Mouse (Mus musculus) c-Kit-positive CD71-positive TER-119-negative erythroid progenitor cells, embryonic 14.5 days (primary cell): ENCODE data around the gene Srpr.

Source experiments
- DNase-seq: peaks from one replicate; pipeline ENCODE4 v3.0.0-alpha.2; 2013; ENCODE audit warnings: low read depth

Gene Srpr

DNA sequence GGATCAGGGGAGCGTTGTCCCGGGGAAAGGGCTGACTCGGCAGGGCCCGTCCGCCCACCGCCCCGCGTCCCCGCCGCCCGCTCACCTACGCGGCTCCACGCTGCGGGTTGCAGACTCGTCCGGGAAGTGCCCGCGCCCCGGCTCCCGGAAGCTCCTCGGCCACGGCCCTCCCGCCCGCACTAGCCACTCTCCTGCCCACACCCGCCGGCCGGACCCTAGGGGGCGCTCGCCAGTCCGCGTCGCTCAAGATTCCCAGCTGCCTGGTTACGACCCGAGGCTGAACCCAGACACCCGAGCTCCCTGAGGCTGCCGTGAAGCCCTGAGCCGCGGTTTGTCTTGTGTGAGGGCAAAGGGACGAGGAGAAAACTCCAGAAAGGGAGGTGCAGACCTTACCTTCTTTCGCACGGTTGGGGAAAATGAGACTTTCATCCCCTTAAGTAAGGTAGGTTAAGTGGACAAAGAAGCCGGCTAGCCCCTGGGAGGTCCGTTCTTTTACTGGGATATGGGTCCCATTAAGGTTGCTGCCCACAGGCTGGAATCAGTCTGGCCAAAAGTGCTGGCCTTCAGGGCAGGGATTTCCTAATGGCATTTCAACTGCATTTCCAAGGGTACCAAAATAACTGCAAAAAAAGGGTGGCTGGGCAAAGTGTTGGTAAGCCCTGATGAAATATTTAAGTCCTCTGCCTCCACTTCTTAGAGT, at the start of gene Srpr, which contains the start of gene Tirap:
Gene Srpr (plus strand): TSS at position 404 of the 700 bp plus-strand sequence.
Gene Tirap (minus strand): TSS at position 520 of the 700 bp plus-strand sequence.
- peak; percentile 63 for DNase-seq

DNA sequence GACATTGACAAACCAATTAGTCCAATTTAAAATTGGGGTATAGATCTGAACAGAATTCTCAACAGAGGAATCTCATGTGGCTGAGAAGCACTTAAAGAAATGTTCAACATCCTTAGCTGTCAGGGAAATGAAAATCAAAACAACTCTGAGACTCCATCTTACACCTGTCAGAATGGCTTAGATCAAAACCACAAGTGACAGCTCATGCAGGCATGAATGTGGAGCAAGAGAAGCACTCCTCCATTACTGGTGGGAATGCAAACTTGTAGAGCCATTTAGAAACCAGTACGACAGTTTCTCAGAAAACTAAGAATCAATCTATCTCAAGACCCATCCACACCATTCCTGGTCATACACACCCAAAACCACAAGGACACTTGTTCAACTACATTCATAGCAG, 47.1 kb upstream of the Srpr start:
- no peak for DNase-seq

- DNase-seq, result no peak
Measured at GRCm38 (mm10) chr9:35156002-35156710, 43.8 kb upstream of the Srpr start.

GRCm38 (mm10) chr9:35156862-35157261, 43.1 kb upstream of the Srpr start:
- no peak for DNase-seq

DNA sequence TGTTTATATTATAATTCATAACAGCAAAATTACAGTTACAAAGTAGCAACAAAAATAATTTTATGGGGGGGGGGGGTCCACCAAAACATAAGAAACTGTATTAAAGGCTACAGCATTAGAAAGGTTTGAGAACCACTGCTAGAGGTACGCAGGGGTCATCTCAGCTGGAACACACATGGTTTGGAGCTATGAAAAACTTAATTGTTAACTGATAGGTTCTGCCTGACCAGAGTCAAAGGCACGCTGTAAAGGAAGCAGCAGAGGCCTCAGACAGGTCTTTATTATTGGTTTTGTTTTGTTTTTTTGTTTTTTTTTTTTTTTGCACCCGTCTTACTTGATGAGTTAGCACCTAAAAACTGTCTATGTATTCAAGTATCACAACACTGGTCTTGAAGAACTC, 41.5 kb upstream of the Srpr start:
- DNase-seq, result no peak

- DNase-seq, result no peak
Measured at GRCm38 (mm10) chr9:35160662-35161061, 39.3 kb upstream of the Srpr start.

- no peak for DNase-seq
Measured at GRCm38 (mm10) chr9:35161721-35162120, 38.3 kb upstream of the Srpr start.

GRCm38 (mm10) chr9:35163011-35163690, 36.8 kb upstream of the Srpr start:
- DNase-seq, result no peak

GRCm38 (mm10) chr9:35164142-35164874, 35.7 kb upstream of the Srpr start:
- DNase-seq, result no peak

DNA sequence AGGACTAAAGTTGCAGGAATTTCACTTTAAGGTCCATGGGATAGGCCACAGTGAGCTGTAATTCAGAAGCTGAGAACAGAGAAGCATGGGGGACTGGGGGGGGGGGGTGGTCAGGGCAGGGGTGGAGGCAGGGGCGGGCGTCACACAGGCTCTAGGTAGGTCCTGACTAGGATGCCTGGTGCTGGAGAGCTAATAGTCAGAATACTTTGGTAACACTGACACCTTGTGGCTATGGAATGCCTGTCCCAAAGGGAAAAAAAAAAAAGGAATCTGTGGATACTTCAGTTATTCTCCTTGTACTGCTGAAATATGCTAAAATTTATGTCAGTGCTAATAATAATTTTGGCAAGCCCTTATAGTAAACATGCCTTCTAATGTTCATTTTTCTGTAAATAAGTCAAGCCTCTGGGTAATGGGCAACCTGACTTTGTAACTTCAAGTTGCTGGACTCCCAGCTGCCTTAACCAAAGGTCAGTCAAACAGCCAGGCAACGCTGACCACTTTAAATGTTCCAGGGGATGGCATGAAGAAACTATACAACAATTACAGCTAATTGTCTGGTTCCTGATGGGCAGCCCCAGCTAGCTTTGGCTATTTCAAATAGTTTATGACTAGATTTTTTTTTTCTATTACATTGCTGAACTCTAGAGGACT, 33.7 kb upstream of the Srpr start:
- DNase-seq, result no peak

DNA sequence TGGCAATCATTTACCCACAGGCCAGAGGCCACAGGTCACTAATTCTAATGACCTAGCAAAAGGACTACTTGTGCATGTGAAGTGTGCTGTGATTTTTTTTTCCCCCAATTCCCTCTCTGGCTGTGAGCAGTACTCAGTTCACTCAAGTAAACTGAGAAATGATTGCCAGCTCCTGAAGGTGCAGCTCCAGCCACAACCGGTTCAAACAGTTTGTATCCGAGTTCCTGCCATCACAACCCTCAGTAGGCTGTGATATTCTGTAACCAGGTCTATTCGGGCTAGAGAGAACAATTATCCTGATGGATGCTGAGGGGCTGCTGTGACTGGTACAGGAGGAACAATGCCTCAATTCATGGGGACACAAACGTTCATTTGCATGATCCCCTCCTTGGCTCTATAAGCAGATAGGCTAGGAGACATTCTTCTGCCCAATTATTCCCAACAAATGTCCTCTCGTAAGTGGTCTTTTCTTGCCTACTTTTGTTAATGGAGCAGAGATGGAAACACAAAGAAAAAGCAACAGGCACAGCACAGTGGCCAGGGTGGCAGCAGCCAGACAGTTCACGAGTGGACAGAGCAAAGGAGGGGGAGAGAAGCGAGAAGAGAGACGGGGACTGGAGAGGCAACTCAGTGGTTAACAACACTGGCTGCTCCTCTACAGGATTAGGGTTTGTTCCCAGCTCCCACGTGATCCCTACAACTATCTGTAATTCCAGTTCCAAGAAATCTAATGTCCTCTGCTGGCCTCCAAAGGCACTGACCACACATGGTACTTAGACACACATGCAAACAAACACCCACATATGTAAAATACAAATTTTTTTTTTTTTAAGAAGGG, 33.0 kb upstream of the Srpr start:
- DNase-seq, result no peak

DNA sequence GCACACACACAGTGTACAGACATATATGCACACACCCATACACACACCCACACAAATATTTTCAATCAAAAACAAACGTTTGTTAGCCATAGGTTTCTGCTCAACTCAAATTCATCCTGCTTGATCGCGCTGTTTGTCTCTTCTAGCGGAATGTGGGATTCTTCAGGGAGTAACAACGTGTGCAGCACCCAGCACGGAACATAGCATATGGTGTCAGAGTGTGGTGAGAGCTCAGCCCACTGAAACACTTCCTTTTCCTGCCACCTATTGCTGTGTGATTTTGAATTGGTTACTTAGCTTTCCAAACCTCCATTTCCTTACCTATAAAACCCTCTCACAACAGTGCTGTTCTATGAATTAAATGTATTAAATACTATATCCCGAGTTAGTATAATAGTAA, 29.9 kb upstream of the Srpr start:
- DNase-seq, result no peak

DNA sequence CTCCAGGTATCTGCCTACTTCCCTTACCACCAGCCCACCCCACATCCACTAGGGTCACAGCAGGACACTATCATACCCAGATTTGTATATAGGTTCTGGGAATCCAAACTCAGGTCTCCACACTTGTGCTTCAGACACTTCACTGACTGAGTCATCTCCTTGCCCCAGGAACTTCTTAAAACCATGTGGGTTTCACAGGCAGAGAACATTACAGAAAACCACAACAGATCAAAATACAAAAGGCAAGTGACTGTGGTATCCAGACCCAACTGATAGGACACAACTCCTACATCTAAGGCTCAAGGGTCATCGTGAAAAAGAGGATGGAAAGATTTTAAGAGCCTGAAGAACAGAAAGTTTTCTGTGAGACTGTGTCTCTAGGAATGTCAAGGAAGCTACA, 26.6 kb upstream of the Srpr start:
- DNase-seq, result no peak

DNA sequence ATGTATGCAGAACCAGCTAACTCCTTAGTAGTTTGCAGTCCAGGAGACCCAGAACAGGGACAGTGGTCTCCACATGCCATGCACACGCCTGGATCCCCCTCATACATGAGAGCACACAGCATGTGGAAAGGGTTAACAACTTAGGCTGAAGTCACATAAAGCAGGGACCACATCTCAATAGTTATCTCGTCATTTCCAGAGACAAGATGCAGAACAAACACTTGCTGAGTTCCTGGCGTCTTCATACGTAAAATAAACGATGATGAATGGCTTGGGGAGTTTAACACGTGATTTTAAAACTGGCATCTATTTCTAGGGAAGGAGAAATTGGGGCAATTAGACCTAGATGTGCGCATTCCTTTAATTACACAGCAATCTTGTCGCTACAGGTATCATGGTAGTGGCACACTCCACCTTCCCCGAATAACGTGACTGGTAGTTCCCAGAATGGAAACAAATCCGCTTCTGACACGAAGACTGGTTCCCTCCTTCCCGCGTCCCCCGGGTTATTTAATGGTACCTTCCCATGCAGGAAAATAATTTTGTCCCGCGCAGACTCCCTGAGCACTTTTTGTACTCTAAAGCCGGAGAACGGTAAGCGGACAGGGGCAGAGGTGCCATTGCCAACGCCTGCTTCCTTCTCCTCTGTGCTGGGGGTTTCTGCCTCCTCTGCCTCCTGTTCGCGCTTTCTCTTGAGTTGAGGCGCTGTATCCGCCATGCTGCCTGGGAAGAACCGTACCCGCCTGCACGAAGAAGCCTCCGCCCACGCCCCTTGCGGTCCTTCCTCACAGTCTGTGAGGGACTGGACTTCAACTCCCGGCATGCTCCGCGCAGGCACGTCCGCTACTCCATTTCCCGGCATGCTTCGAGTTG, 24.5 kb upstream of the Srpr start, which contains the start of gene Dcps:
Gene Dcps (minus strand): TSS at position 811 of the 873 bp plus-strand sequence.
- peak; percentile 85 for DNase-seq

- DNase-seq, result peak; percentile 24
Measured at GRCm38 (mm10) chr9:35176124-35176659, 23.8 kb upstream of the Srpr start.

DNA sequence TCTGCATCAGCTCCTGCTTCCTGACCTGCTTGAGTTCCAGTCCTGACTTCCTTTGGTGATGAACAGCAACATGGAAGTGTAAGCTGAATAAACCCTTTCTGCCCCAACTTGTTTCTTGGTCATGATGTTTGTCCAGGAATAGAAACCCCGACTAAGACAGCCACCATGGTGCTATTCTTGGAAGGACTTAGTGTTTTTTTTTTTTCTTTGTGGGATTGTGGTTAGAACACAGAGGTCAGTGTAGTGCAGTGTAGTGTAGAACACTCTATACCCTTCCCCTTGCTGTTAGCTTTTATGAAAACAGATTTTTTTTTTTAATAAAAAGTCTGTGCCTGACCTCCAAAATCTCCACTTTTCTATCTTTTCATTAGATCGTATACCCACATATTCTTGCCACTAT, 17.1 kb upstream of the Srpr start:
- DNase-seq, result no peak

GRCm38 (mm10) chr9:35183359-35183758, 16.6 kb upstream of the Srpr start:
- DNase-seq, result no peak

DNA sequence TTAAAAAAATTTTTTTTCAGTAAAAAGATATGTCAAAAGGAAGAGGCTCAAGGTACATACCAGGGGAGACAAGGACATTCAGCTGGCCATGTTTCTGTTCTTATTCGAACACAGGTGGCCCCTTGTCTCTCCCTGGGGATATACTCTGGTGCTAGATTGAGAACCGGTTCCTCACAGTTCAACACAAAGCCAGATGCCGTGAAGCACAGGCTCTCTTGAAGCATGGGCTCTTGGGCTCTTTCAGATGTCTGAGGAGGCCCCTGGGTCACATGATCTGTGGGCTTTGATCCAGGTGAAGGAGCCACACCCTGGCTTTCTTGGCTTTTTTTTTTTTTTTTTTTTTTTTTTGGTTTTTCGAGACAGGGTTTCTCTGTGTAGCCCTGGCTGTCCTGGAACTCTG, 13.5 kb upstream of the Srpr start:
- no peak for DNase-seq

GRCm38 (mm10) chr9:35187351-35187903, 12.5 kb upstream of the Srpr start:
- DNase-seq, result no peak
